12 mouse cellular contexts compared by ENCODE assay signal in the genomic region with DNA sequence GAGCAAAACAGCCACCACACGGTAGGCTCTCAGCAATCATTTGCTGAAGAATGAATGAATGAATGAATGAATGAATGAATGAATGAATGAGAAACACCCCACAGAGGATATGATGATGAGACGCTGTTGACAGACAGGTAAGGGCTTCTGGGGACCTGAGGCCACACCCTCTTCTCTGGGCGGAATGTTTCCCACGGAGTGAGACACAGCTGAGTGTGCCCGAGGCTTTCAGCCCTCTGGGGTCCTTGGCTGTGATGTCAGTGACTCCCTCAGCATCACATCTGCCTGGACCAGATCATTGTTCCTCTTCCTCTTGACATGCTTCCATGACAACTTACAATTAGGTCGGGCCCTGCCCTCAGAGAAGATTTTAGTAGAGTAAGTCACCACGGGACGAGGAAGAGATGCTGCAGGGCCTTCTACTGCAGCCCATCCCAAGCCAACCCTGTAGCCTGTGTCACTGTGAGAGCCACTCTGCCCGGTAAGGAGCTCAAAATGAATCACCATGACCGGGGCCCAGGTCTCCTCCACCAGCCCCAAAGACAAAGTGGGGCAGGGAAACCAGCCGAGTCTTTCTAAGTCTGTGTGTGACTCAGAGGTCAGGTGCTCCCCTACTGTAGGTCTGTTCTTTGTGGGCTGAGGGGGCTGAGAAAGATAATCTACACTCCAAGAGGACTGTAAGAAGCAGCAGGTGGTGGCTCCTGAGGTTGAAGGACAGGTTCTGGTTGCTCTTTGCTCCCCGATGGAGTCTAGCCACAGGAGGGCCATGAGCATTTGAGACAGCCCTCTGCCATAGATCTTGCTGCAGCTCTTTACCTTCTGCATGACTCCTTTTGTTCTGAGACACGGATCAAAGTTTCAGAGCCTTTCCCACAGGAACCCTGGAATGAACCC. TPM values are rescaled to one million over a fixed set of nuclear protein-coding genes. Genes with fewer than 3 reads are reported as not detected.
DNase-seq lines count a peak whose midpoint lies in the region; ATAC-seq and TF ChIP-seq lines count a peak whose summit lies in the region.
"Had no signal": no experiment of that assay in that cellular context is flagged by ENCODE, and none has a peak within 500 bp of the region (broad histone marks: within the 10 kb centered on the region; RNA-seq: fewer than 3 reads in every experiment).

No protein-coding gene starts in this region.

- 66% methylated on average over 13 of the region's 13 CpGs for WGBS in intestine, embryonic 15.5 days
- WGBS in intestine, postnatal 0 days: 62% methylated on average over 13 of the region's 13 CpGs
- 75% methylated on average over 13 of the region's 13 CpGs for WGBS in forebrain, embryonic 12.5 days
- WGBS in olfactory bulb, adult 2 months: 53% methylated on average over 13 of the region's 13 CpGs

- ATAC-seq in intestine, embryonic 15.5 days: peak; percentile 8; the same call in 1 of the 2 replicates
- ATAC-seq in intestine, postnatal 0 days: no peak
- ATAC-seq in forebrain, embryonic 12.5 days (ENCODE audit: low FRiP score): peak; percentile 25; the same call in 1 of the 2 replicates
- ATAC-seq: lung, postnatal 0 days had no signal

- peaks cover 22% of the 10 kb centered on the region for H3K4me1 ChIP-seq in intestine, embryonic 15.5 days (replicated peaks)
- 0 out of 2 replicates have a peak, but pooled peaks cover 12% of the 10 kb centered on the region for H3K4me1 ChIP-seq in intestine, postnatal 0 days (replicated peaks; ENCODE audit: control insufficient read depth, insufficient read depth, low read length)
- H3K4me1 ChIP-seq in forebrain, embryonic 12.5 days: peaks cover 31% of the 10 kb centered on the region
- H3K4me1 ChIP-seq in olfactory bulb, adult 2 months (ENCODE audit: control insufficient read depth, insufficient read depth, low read length): peaks cover 43% of the 10 kb centered on the region

- no peaks in the 10 kb centered on the region for H3K27me3 ChIP-seq in intestine, embryonic 15.5 days (replicated peaks)
- no peaks in the 10 kb centered on the region for H3K27me3 ChIP-seq in intestine, postnatal 0 days (replicated peaks; ENCODE audit: control insufficient read depth, insufficient read depth, low read length)
- H3K27me3 ChIP-seq in forebrain, embryonic 12.5 days: no peaks in the 10 kb centered on the region
- H3K27me3 ChIP-seq: embryonic facial prominence, embryonic 12.5 days had no signal

- H3K9me3 ChIP-seq in intestine, embryonic 15.5 days: no peaks in the 10 kb centered on the region
- no peaks in the 10 kb centered on the region for H3K9me3 ChIP-seq in intestine, postnatal 0 days (ENCODE audit: control insufficient read depth)
- H3K9me3 ChIP-seq in forebrain, embryonic 12.5 days: no peaks in the 10 kb centered on the region
- H3K9me3 ChIP-seq: embryonic facial prominence, embryonic 12.5 days had no signal

- H3K4me2 ChIP-seq in intestine, embryonic 15.5 days (replicated peaks): no peak overlapping the region
- no peak overlapping the region for H3K4me2 ChIP-seq in intestine, postnatal 0 days (replicated peaks; ENCODE audit: low read depth)
- peak overlapping the region; percentile 46; the same call in 1 of the 2 replicates for H3K4me2 ChIP-seq in forebrain, embryonic 12.5 days

- no peaks in the 10 kb centered on the region for H3K36me3 ChIP-seq in intestine, embryonic 15.5 days
- no peaks in the 10 kb centered on the region; the same call in 1 of the 2 replicates for H3K36me3 ChIP-seq in intestine, postnatal 0 days (ENCODE audit: control insufficient read depth, insufficient read depth)
- no peaks in the 10 kb centered on the region for H3K36me3 ChIP-seq in forebrain, embryonic 12.5 days (replicated peaks)
- H3K36me3 ChIP-seq: embryonic facial prominence, embryonic 12.5 days had no signal

- no peak overlapping the region for H3K9ac ChIP-seq in intestine, embryonic 15.5 days
- no peak overlapping the region for H3K9ac ChIP-seq in intestine, postnatal 0 days (ENCODE audit: low read depth, low read length)
- H3K9ac ChIP-seq in forebrain, embryonic 12.5 days: no peak overlapping the region
- H3K9ac ChIP-seq: embryonic facial prominence, embryonic 12.5 days had no signal

- H3K4me3 ChIP-seq in intestine, embryonic 15.5 days (replicated peaks): no peak overlapping the region
- no peak overlapping the region for H3K4me3 ChIP-seq in intestine, postnatal 0 days (ENCODE audit: low read depth, low read length)
- no peak overlapping the region for H3K4me3 ChIP-seq in forebrain, embryonic 12.5 days (replicated peaks)
- no peak overlapping the region for H3K4me3 ChIP-seq in olfactory bulb, adult 2 months (ENCODE audit: insufficient read depth, low read depth, low read length)
- H3K4me3 ChIP-seq: embryonic facial prominence, embryonic 12.5 days had no signal

- peak; percentile 50 for DNase-seq in ES-CJ7 (ENCODE audit: low read depth, low spot score)
- DNase-seq in adrenal gland, postnatal 4 days (ENCODE audit: low spot score in 2 of 2): no peak
- DNase-seq in B cell, adult 2 months: no peak
- DNase-seq: cerebellum, adult 9-10 months; thymus, postnatal 25 days had no signal

- H3K27ac ChIP-seq in intestine, embryonic 15.5 days: no peak overlapping the region
- H3K27ac ChIP-seq in intestine, postnatal 0 days (ENCODE audit: low read depth, low read length): no peak overlapping the region
- no peak overlapping the region for H3K27ac ChIP-seq in forebrain, embryonic 12.5 days
- H3K27ac ChIP-seq in olfactory bulb, adult 2 months (ENCODE audit: insufficient read depth, low read depth, low read length): peak overlapping the region; percentile 77

- no peak for TF ChIP-seq CTCF in intestine, postnatal 0 days (IDR thresholded peaks at IDR 0.05; ENCODE audit: low read depth)
- no peak for TF ChIP-seq CTCF in olfactory bulb, adult 2 months (IDR thresholded peaks at IDR 0.05; ENCODE audit: insufficient read depth, low read depth, low read length)

- no peak for TF ChIP-seq POLR2A in olfactory bulb, adult 2 months (IDR thresholded peaks at IDR 0.05; ENCODE audit: insufficient read depth, low read depth, low read length)

RNA-seq across cellular contexts. Expression of gene Rab4a, which starts 51.0 kb away (rescaled TPM):
- polyA plus RNA-seq in intestine, embryonic 15.5 days (2015; fragmentation: Nextera tagmentation; extraction: Ambion mirVana): 53.1 and 54.8 TPM in 2 replicates
- polyA plus RNA-seq in intestine, postnatal 0 days (2015; fragmentation: Nextera tagmentation; extraction: Ambion mirVana): 104 TPM in 2 replicates
- polyA plus RNA-seq in forebrain, embryonic 12.5 days (2016; fragmentation: Nextera tagmentation; extraction: Ambion mirVana): 61.4 and 63.9 TPM in 2 replicates
- not detected in 2 replicates for polyA plus RNA-seq in olfactory bulb, adult 2 months (2012; ENCODE audit: insufficient read depth, insufficient read length, low replicate concordance, missing spikeins)
- total RNA-seq in adrenal gland, postnatal 4 days (2021): 10 to 100 TPM; 29.5 to 30.9 TPM
- total RNA-seq: CH12.LX had no signal
